Mouse (Mus musculus): Measurements from ENCODE around the gene Gm45717. TPM values are rescaled to one million over a fixed set of nuclear protein-coding genes. Genes with fewer than 3 reads are reported as not detected.

Gene Gm45717
- polyA plus RNA-seq, 1 experiment, result not detected

- Histone ChIP-seq H3K4me1 (ENCODE audit: control insufficient read depth, insufficient read depth, low read length) (peaks cover 40% of the 10 kb centered on the region), H3K4me3 (replicated peaks; ENCODE audit: extremely low read depth, low read depth, low read length) (no peak overlapping the region)
- 44% methylated on average over 8 of the region's 8 CpGs for WGBS
- DNase-seq, result no peak
- TF ChIP-seq CTCF (IDR thresholded peaks at IDR 0.05; ENCODE audit: insufficient read depth, low read length) (no peak), POLR2A (IDR thresholded peaks at IDR 0.05; ENCODE audit: borderline replicate concordance, extremely low read depth, low read depth, low read length) (no peak)
Observed at GRCm38 (mm10) chr7:140948161-140948560, 7.6 kb downstream of the Gm45717 start.

- no peak for DNase-seq
- TF ChIP-seq POLR2A (IDR thresholded peaks at IDR 0.05; ENCODE audit: borderline replicate concordance, extremely low read depth, low read depth, low read length) (no peak), CTCF (IDR thresholded peaks at IDR 0.05; ENCODE audit: insufficient read depth, low read length) (no peak)
- Histone ChIP-seq H3K4me1 (ENCODE audit: control insufficient read depth, insufficient read depth, low read length) (peaks cover 40% of the 10 kb centered on the region), H3K4me3 (replicated peaks; ENCODE audit: extremely low read depth, low read depth, low read length) (no peak overlapping the region)
- WGBS, result 33% methylated on average over 7 of the region's 7 CpGs
Observed at GRCm38 (mm10) chr7:140946980-140947379, 8.8 kb downstream of the Gm45717 start.

GRCm38 (mm10) chr7:140946311-140946710 is 9.4 kb downstream of the Gm45717 start:
- 89% methylated on average over 10 of the region's 10 CpGs for WGBS
- DNase-seq, result no peak
- TF ChIP-seq CTCF (IDR thresholded peaks at IDR 0.05; ENCODE audit: insufficient read depth, low read length) (no peak), POLR2A (IDR thresholded peaks at IDR 0.05; ENCODE audit: borderline replicate concordance, extremely low read depth, low read depth, low read length) (no peak)

GRCm38 (mm10) chr7:140945247-140945646 is 10.5 kb downstream of the Gm45717 start:
- 95% methylated on average over 5 of the region's 5 CpGs for WGBS
- peaks cover 28% of the 10 kb centered on the region for H3K4me1 ChIP-seq (ENCODE audit: control insufficient read depth, insufficient read depth, low read length)
- no peak overlapping the region for H3K4me3 ChIP-seq (replicated peaks; ENCODE audit: extremely low read depth, low read depth, low read length)
- no peak for DNase-seq
- TF ChIP-seq POLR2A (IDR thresholded peaks at IDR 0.05; ENCODE audit: borderline replicate concordance, extremely low read depth, low read depth, low read length), result no peak
- TF ChIP-seq CTCF (IDR thresholded peaks at IDR 0.05; ENCODE audit: insufficient read depth, low read length), result no peak

More at GRCm38 (mm10) chr7:140946311-140946710, 9.4 kb downstream of the Gm45717 start:
- H3K4me3 ChIP-seq (replicated peaks; ENCODE audit: extremely low read depth, low read depth, low read length), result no peak overlapping the region
- peaks cover 37% of the 10 kb centered on the region for H3K4me1 ChIP-seq (ENCODE audit: control insufficient read depth, insufficient read depth, low read length)

GRCm38 (mm10) chr7:140944236-140944635 is 11.5 kb downstream of the Gm45717 start:
- DNase-seq, result no peak
- 85% methylated on average over 7 of the region's 7 CpGs for WGBS
- TF ChIP-seq CTCF (IDR thresholded peaks at IDR 0.05; ENCODE audit: insufficient read depth, low read length) (no peak), POLR2A (IDR thresholded peaks at IDR 0.05; ENCODE audit: borderline replicate concordance, extremely low read depth, low read depth, low read length) (no peak)
- no peak overlapping the region for H3K4me3 ChIP-seq (replicated peaks; ENCODE audit: extremely low read depth, low read depth, low read length)
- H3K4me1 ChIP-seq (ENCODE audit: control insufficient read depth, insufficient read depth, low read length), result peaks cover 25% of the 10 kb centered on the region

GRCm38 (mm10) chr7:140943356-140943755 is 12.4 kb downstream of the Gm45717 start:
- DNase-seq, result no peak

GRCm38 (mm10) chr7:140942811-140943210 is 12.9 kb downstream of the Gm45717 start:
- WGBS, result 75% methylated on average over 10 of the region's 10 CpGs
- DNase-seq, result no peak

More at GRCm38 (mm10) chr7:140943356-140943755, 12.4 kb downstream of the Gm45717 start:
- Histone ChIP-seq H3K4me3 (replicated peaks; ENCODE audit: extremely low read depth, low read depth, low read length) (no peak overlapping the region), H3K4me1 (ENCODE audit: control insufficient read depth, insufficient read depth, low read length) (peaks cover 25% of the 10 kb centered on the region)
- 58% methylated on average over 4 of the region's 4 CpGs for WGBS
- TF ChIP-seq POLR2A (IDR thresholded peaks at IDR 0.05; ENCODE audit: borderline replicate concordance, extremely low read depth, low read depth, low read length) (no peak), CTCF (IDR thresholded peaks at IDR 0.05; ENCODE audit: insufficient read depth, low read length) (no peak)

GRCm38 (mm10) chr7:140942341-140942740 is 13.4 kb downstream of the Gm45717 start:
- TF ChIP-seq POLR2A (IDR thresholded peaks at IDR 0.05; ENCODE audit: borderline replicate concordance, extremely low read depth, low read depth, low read length), result no peak
- no peak for TF ChIP-seq CTCF (IDR thresholded peaks at IDR 0.05; ENCODE audit: insufficient read depth, low read length)
- no peak for DNase-seq
- 33% methylated on average over 9 of the region's 9 CpGs for WGBS
- Histone ChIP-seq H3K4me3 (replicated peaks; ENCODE audit: extremely low read depth, low read depth, low read length) (peak overlapping the region; percentile 95), H3K4me1 (ENCODE audit: control insufficient read depth, insufficient read depth, low read length) (peaks cover 21% of the 10 kb centered on the region)

More at GRCm38 (mm10) chr7:140942811-140943210, 12.9 kb downstream of the Gm45717 start:
- Histone ChIP-seq H3K4me1 (ENCODE audit: control insufficient read depth, insufficient read depth, low read length) (peaks cover 23% of the 10 kb centered on the region), H3K4me3 (replicated peaks; ENCODE audit: extremely low read depth, low read depth, low read length) (peak overlapping the region; percentile 4)
- TF ChIP-seq POLR2A (IDR thresholded peaks at IDR 0.05; ENCODE audit: borderline replicate concordance, extremely low read depth, low read depth, low read length), result no peak
- no peak for TF ChIP-seq CTCF (IDR thresholded peaks at IDR 0.05; ENCODE audit: insufficient read depth, low read length)

- peak; percentile 83 for DNase-seq
- under 1% methylated on average over 33 of the region's 33 CpGs for WGBS
- TF ChIP-seq CTCF (IDR thresholded peaks at IDR 0.05; ENCODE audit: insufficient read depth, low read length), result peak; percentile 73
- peak; percentile 86 for TF ChIP-seq POLR2A (IDR thresholded peaks at IDR 0.05; ENCODE audit: borderline replicate concordance, extremely low read depth, low read depth, low read length)
- H3K4me1 ChIP-seq (ENCODE audit: control insufficient read depth, insufficient read depth, low read length), result peaks cover 14% of the 10 kb centered on the region
- H3K4me3 ChIP-seq (replicated peaks; ENCODE audit: extremely low read depth, low read depth, low read length), result peak within 1 kb of the TSS; percentile 95
Observed at GRCm38 (mm10) chr7:140941222-140942051, 14.3 kb downstream of the Gm45717 start, which contains the start of gene Pgghg. Gene Pgghg (plus strand): TSS chr7:140941391.
